Mouse (Mus musculus) liver, embryonic 14.5 days (tissue): Measurements from ENCODE around the gene Cnot6.

Source experiments
- CTCF ChIP-seq: IDR thresholded peaks from 2 replicates; pipeline ENCODE4 v1.5.1; 2016; ENCODE audit warnings: antibody characterized with exemption, low read depth, control low read depth
- EP300 ChIP-seq: IDR thresholded peaks from 2 replicates; pipeline ENCODE4 v1.6.1; 2016; ENCODE audit warnings: antibody characterized with exemption, low read depth

GRCm38 (mm10) chr11:49645677-49646076, 66.8 kb downstream of the Cnot6 start:
- TF ChIP-seq CTCF, result no peak
- TF ChIP-seq EP300, result no peak
